Mouse (Mus musculus): ENCODE data around the gene Luc7l3. TPM values are rescaled to one million over a fixed set of nuclear protein-coding genes. Genes with fewer than 3 reads are reported as not detected.

Gene Luc7l3
- polyA plus RNA-seq, 1 experiment from 2014 or later, result 79.4 TPM

- no peak for TF ChIP-seq CTCF (IDR thresholded peaks at IDR 0.05)
- TF ChIP-seq EP300 (IDR thresholded peaks at IDR 0.05), result no peak
- Histone ChIP-seq H3K4me2 (replicated peaks; ENCODE audit: low read depth, low read length) (no peak overlapping the region), H3K36me3 (ENCODE audit: insufficient read depth, low read length) (peaks cover 30% of the 10 kb centered on the region; the same call in 1 of the 2 replicates), H3K4me1 (ENCODE audit: insufficient read depth, low read depth, low read length) (no peaks in the 10 kb centered on the region; the same call in 1 of the 2 replicates), H3K9me3 (ENCODE audit: low read length) (no peaks in the 10 kb centered on the region), H3K27ac (ENCODE audit: low read length) (no peak overlapping the region), H3K4me3 (ENCODE audit: low read depth, low read length) (no peak overlapping the region), H3K9ac (replicated peaks; ENCODE audit: low read depth) (no peak overlapping the region), H3K27me3 (replicated peaks; ENCODE audit: insufficient read depth, low read length) (no peaks in the 10 kb centered on the region)
- ATAC-seq (no peak), DNase-seq (ENCODE audit: low spot score) (no peak)
- WGBS, result 81% methylated on average over 10 of the region's 10 CpGs
Measured at GRCm38 (mm10) chr11:94290062-94290740, 31.6 kb downstream of the Luc7l3 start.

DNA sequence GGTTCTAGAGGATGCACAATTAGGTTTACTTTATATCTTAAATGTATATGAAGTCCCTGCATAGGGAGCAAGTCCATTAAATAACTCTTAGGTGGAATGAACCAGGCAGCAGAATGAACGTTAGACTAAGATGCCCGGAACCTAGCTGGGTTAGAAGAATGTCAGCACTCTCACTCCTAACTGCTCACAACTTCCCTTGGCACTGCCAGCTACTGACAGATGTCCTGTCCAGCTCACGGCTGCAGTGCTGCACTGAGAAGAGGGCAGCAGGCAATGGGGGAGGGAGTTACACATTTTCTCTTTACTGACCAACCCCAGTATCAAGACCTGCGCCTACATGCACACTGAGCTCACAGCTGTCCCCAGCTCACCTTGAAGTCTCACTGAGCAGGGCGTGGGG, 34.7 kb downstream of the Luc7l3 start:
- Histone ChIP-seq H3K27me3 (replicated peaks; ENCODE audit: insufficient read depth, low read length) (no peaks in the 10 kb centered on the region), H3K4me3 (ENCODE audit: low read depth, low read length) (no peak overlapping the region), H3K36me3 (ENCODE audit: insufficient read depth, low read length) (peaks cover 8% of the 10 kb centered on the region; the same call in 1 of the 2 replicates), H3K27ac (ENCODE audit: low read length) (peak overlapping the region; percentile 32; the same call in 1 of the 2 replicates), H3K9me3 (ENCODE audit: low read length) (no peaks in the 10 kb centered on the region), H3K4me1 (ENCODE audit: insufficient read depth, low read depth, low read length) (no peaks in the 10 kb centered on the region; the same call in 1 of the 2 replicates), H3K4me2 (replicated peaks; ENCODE audit: low read depth, low read length) (no peak overlapping the region), H3K9ac (replicated peaks; ENCODE audit: low read depth) (no peak overlapping the region)
- DNase-seq (ENCODE audit: low spot score) (no peak), ATAC-seq (no peak)
- WGBS, result 63% methylated on average over 5 of the region's 5 CpGs
- TF ChIP-seq CTCF (IDR thresholded peaks at IDR 0.05), result no peak
- no peak for TF ChIP-seq EP300 (IDR thresholded peaks at IDR 0.05)

GRCm38 (mm10) chr11:94285886-94286574, 35.8 kb downstream of the Luc7l3 start:
- Histone ChIP-seq H3K27ac (ENCODE audit: low read length) (peak overlapping the region; percentile 32; the same call in 1 of the 2 replicates), H3K4me3 (ENCODE audit: low read depth, low read length) (no peak overlapping the region), H3K27me3 (replicated peaks; ENCODE audit: insufficient read depth, low read length) (no peaks in the 10 kb centered on the region), H3K9ac (replicated peaks; ENCODE audit: low read depth) (no peak overlapping the region), H3K9me3 (ENCODE audit: low read length) (no peaks in the 10 kb centered on the region), H3K4me2 (replicated peaks; ENCODE audit: low read depth, low read length) (no peak overlapping the region), H3K36me3 (ENCODE audit: insufficient read depth, low read length) (peaks cover 7% of the 10 kb centered on the region; the same call in 1 of the 2 replicates), H3K4me1 (ENCODE audit: insufficient read depth, low read depth, low read length) (no peaks in the 10 kb centered on the region; the same call in 1 of the 2 replicates)
- peak; percentile 92 for DNase-seq (ENCODE audit: low spot score)
- TF ChIP-seq CTCF (IDR thresholded peaks at IDR 0.05), result peak; percentile 4; the same call in 1 of the 2 replicates
- no peak; the same call in 1 of the 2 replicates for TF ChIP-seq EP300 (IDR thresholded peaks at IDR 0.05)
- 61% methylated on average over 11 of the region's 11 CpGs for WGBS
- peak; percentile 95 for ATAC-seq

- H3K4me3 ChIP-seq (ENCODE audit: low read depth, low read length), result no peak overlapping the region
Measured at GRCm38 (mm10) chr11:94283536-94284099, 38.2 kb downstream of the Luc7l3 start.

DNA sequence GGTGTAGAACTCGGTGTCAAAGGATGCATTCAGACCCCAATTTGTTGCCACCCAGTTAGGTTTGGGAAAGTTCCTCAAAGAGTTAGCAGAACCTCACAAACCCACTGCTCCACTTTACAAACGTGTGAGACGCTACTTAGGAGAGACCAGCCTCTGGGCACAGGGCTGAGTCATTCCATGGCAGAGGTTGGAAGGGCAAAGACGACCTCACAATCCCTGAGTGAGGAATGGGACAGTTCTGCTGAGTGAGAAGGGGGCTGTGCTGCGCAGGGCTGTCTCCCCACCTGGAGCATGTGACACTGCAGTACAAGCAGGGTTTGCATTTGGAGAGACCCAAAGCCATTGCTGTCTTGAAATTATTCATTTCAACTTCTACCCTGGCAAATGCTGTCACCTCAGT, 39.5 kb downstream of the Luc7l3 start:
- Histone ChIP-seq H3K4me3 (ENCODE audit: low read depth, low read length) (no peak overlapping the region), H3K27ac (ENCODE audit: low read length) (no peak overlapping the region), H3K4me2 (replicated peaks; ENCODE audit: low read depth, low read length) (no peak overlapping the region), H3K27me3 (replicated peaks; ENCODE audit: insufficient read depth, low read length) (no peaks in the 10 kb centered on the region), H3K9me3 (ENCODE audit: low read length) (no peaks in the 10 kb centered on the region), H3K36me3 (ENCODE audit: insufficient read depth, low read length) (no peaks in the 10 kb centered on the region), H3K4me1 (ENCODE audit: insufficient read depth, low read depth, low read length) (no peaks in the 10 kb centered on the region; the same call in 1 of the 2 replicates), H3K9ac (replicated peaks; ENCODE audit: low read depth) (no peak overlapping the region)
- TF ChIP-seq EP300 (IDR thresholded peaks at IDR 0.05) (no peak), CTCF (IDR thresholded peaks at IDR 0.05) (no peak)
- 52% methylated on average over 5 of the region's 5 CpGs for WGBS
- ATAC-seq (no peak), DNase-seq (ENCODE audit: low spot score) (no peak)

More at GRCm38 (mm10) chr11:94283536-94284099, 38.2 kb downstream of the Luc7l3 start:
- Histone ChIP-seq H3K9ac (replicated peaks; ENCODE audit: low read depth) (no peak overlapping the region), H3K9me3 (ENCODE audit: low read length) (no peaks in the 10 kb centered on the region), H3K36me3 (ENCODE audit: insufficient read depth, low read length) (no peaks in the 10 kb centered on the region; the same call in 1 of the 2 replicates), H3K27me3 (replicated peaks; ENCODE audit: insufficient read depth, low read length) (no peaks in the 10 kb centered on the region), H3K4me1 (ENCODE audit: insufficient read depth, low read depth, low read length) (no peaks in the 10 kb centered on the region; the same call in 1 of the 2 replicates), H3K4me2 (replicated peaks; ENCODE audit: low read depth, low read length) (no peak overlapping the region), H3K27ac (ENCODE audit: low read length) (no peak overlapping the region)
- ATAC-seq (no peak), DNase-seq (ENCODE audit: low spot score) (no peak)
- WGBS, result 85% methylated on average over 6 of the region's 6 CpGs
- TF ChIP-seq EP300 (IDR thresholded peaks at IDR 0.05) (no peak), CTCF (IDR thresholded peaks at IDR 0.05) (no peak)
